Mouse (Mus musculus) CD8-positive naive resting alpha-beta T cell, adult 57 days (primary cell): ENCODE results near the gene Irgm1. TPM values are rescaled to one million over a fixed set of nuclear protein-coding genes. Genes with fewer than 3 reads are reported as not detected.

Source experiments
- total RNA-seq: library from RNA; stranded (reverse); gene quantifications from one replicate; pipeline ENCODE4 v1.2.4, GENCODE M21; 2023

Irgm1 gene
- 49.6 TPM for total RNA-seq

DNA sequence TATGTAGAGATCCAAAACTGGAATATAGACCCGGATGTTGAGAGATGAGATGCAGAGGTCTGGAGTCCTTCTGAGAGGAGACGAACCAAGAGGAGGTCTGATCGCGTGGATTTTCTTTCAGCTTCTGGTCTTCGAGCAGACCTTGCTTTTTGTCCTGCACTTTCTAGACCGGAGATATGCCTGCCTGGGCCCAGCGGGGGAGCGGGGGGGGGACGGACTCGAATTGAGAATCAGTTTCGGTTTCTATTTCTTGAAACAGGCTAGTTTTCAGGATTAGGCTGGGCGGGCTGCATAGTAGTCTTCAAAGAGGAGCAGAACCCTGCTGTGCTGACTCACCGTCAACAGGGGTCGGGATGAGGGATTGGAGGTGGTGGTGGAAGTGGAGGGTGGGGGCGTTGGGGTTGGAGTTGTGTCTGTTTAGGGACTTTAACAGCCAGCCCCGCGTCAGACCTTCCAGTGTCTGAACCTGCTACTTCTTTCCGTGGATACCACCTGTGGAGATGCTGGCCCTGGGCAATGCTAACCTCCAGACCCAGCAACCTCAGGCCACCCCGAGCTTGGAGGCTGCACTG is at the start of gene Irgm1:
Irgm1 (minus strand) TSS at position 483 of the 572 bp plus-strand sequence.

DNA sequence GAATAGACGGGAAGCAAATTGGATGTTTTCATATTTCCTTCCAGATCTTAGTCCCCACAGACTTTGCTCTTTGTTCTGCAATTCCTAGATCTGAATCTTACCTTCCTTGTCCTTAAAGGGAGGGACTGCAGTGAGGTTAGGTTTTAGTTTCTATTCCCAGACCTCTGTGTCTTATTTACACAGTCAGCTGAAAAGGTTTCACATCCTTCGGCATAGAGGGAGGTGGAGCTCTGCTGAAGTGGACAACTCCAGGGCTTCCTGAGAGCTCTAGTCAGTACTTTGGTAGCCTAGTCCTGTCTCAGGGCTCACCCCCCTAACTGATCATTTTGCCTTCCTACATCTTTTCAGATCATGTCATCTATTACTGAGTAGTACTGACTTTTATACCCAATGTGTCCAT is 30.5 kb upstream of the Irgm1 start, which contains the start of gene Gm5431:
Gm5431 (minus strand) TSS at position 194 of the 400 bp plus-strand sequence.

DNA sequence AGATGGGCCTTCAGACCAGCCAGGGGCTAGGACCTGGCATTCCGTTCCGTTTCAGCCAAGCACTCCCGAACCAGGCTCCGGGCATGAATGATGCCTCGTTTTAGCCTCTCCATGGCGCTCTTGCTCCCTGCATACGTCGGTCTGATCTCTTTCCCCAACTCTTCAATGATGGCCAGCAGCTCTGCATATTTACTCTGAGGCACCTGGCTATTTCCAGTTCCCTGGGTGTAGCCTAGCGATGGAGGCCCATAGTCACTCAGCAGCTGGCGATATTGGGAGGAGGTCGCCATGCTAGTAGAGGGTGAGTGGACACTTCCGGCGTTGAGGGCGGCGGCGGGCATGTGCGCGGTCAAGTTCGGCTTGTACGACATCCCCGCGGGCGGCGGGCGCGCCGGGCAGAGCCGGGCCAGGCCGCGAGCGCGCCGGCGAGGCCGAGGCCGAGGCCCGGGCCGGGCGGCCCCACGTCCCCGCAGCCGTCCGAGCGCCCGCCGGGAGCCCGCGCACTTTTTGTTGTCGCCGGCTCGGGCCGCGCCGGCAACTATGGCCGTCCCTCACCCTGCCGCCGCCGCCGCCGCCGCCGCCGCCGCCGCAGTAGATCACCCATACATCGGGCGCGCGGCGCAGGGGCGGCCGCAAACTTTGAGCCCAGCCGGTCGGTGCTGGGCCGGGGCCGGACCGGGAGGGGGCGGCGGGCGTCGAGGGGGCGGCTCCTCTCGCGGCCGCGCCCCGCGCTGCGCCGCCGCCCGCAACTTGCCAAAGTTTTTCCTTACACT is 45.3 kb downstream of the Irgm1 start, which contains the start of the genes Trim7 and Gm12184:
Trim7 (plus strand) TSS at position 162 of the 773 bp plus-strand sequence.
Gm12184 (minus strand) TSS at position 677 of the 773 bp plus-strand sequence.

DNA sequence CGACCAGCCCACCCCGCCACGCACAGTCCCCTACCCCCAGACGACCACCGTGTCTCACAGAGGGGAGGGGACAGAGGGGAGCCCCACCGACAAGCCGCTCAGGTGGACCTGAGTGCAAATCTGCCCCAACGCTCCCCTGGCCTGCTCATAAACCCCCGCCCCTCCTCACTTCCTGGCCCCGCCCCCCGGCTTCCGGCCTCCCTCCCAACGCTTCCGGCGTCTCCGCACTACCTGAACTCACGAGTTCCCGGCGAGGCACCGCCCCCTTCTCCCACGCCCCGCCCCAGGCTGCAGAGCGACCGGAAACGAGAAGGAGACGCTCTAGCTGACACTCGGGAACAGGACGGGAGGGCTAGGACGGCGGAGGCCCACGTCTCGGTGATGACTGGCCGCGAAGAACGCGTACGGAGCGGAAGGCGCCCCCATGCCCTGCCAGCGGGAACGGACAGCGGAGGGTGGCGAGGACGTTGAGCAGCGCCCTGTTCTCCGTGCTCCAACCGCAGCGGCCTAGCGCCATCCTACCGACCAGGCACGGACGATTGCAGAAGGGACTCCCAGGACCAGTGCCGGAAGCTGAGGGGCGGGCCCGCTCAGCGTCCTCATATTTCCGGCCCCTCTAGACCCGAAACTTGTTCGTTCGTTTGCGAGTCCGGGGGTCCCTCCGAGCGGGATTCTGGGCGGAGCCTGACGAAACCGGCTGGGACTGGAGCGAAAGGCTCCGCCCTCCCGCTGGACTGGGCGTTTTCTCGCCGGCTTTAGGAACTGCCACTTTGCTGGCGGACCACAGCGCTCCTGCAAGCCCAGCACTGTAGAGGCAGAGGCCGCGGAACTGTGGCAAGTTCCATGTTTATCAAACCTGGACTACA is 54.5 kb downstream of the Irgm1 start, which contains the start of gene Trim41:
Trim41 (minus strand) TSS at position 554 of the 866 bp plus-strand sequence.

Other genes starting within 250 kb of the Irgm1 start
- gene Rack1, start 71.4 kb downstream of the Irgm1 start, total RNA-seq: 2,261 TPM
- gene Trim41, start 54.3 kb downstream of the Irgm1 start, total RNA-seq: 28.7 TPM
- gene Trim7, start 45.5 kb downstream of the Irgm1 start, total RNA-seq: 15.4 TPM
- 0.55 TPM for gene Gm12184, start 45.0 kb downstream of the Irgm1 start, total RNA-seq
- gene Gm5431, start 30.5 kb upstream of the Irgm1 start, total RNA-seq: 17.5 TPM
- gene Psme2b, start 74.5 kb upstream of the Irgm1 start, total RNA-seq: 32.2 TPM
- gene Olfr56, start 107.2 kb upstream of the Irgm1 start, total RNA-seq: 1.0 TPM
- gene 9930111J21Rik1, start 107.7 kb upstream of the Irgm1 start, total RNA-seq: 63.7 TPM
- gene Gm12185, start 120.5 kb upstream of the Irgm1 start, total RNA-seq: 50.9 TPM
- gene Tgtp1, start 122.5 kb upstream of the Irgm1 start, total RNA-seq: 115 TPM
- 77.4 TPM for gene 9930111J21Rik2, start 179.6 kb upstream of the Irgm1 start, total RNA-seq
- 86.7 TPM for gene Tgtp2, start 192.5 kb upstream of the Irgm1 start, total RNA-seq
- 138 TPM for gene Ifi47, start 204.9 kb upstream of the Irgm1 start, total RNA-seq
- not detected for gene Olfr1396, start 243.2 kb upstream of the Irgm1 start, total RNA-seq